20 mouse cellular contexts compared by ENCODE assay signal in the genomic region with DNA sequence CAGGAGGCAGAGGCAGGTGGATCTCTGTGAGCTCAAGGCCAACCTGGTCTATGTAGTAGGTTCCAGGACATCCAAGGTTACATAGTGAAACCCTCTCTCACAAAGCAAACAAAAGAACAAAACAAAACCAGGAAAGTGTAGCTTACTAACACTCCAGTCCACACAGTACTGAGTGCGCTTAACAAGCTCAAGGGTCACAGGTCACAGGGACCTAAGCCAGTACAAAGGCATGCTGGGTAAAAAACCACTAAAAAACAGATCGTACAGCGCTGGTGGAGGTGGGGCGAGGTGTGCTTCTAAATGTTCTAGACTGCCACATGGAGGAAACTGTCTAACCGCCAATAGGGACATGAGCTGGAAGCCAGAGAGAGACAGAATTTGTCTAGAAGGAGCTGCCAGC. TPM values are rescaled to one million over a fixed set of nuclear protein-coding genes. Genes with fewer than 3 reads are reported as not detected.
"Had no signal": no experiment of that assay in that cellular context is flagged by ENCODE, and none has a peak within 500 bp of the region (broad histone marks: within the 10 kb centered on the region; RNA-seq: fewer than 3 reads in every experiment).

No protein-coding gene starts in this region.

- H3K4me1 ChIP-seq: limb, embryonic 10.5 days; midbrain, embryonic 12.5 days; midbrain, embryonic 15.5 days had no signal

- H3K9me3 ChIP-seq: limb, embryonic 10.5 days; limb, embryonic 13.5 days; liver, embryonic 13.5 days; midbrain, embryonic 12.5 days; midbrain, embryonic 15.5 days had no signal

- H3K27me3 ChIP-seq: limb, embryonic 13.5 days; liver, embryonic 13.5 days; midbrain, embryonic 12.5 days; midbrain, embryonic 15.5 days had no signal

- ATAC-seq: intestine, embryonic 16.5 days; lung, postnatal 0 days; midbrain, embryonic 15.5 days had no signal

- DNase-seq: liver; liver, embryonic 13.5 days; lung, embryonic 14.5 days; thymus, adult 18-20 months; thymus, postnatal 36 days had no signal

- H3K4me2 ChIP-seq: limb, embryonic 13.5 days; liver, embryonic 13.5 days; lung, embryonic 14.5 days; midbrain, embryonic 12.5 days; midbrain, embryonic 15.5 days had no signal

- H3K4me3 ChIP-seq: limb, embryonic 10.5 days; limb, embryonic 13.5 days; liver, embryonic 13.5 days; midbrain, embryonic 12.5 days; midbrain, embryonic 15.5 days had no signal

- H3K9ac ChIP-seq: limb, embryonic 13.5 days; liver, embryonic 13.5 days; lung, embryonic 14.5 days; midbrain, embryonic 12.5 days; midbrain, embryonic 15.5 days had no signal

- H3K27ac ChIP-seq: limb, embryonic 10.5 days; limb, embryonic 13.5 days; liver, embryonic 13.5 days; macrophage; midbrain, embryonic 12.5 days; midbrain, embryonic 15.5 days had no signal

RNA-seq across cellular contexts. Expression of a gene that starts 13.5 kb away (rescaled TPM):
- polyA plus RNA-seq: limb, embryonic 13.5 days; lung, embryonic 14.5 days; macrophage had no signal

RNA-seq across cellular contexts. Expression of a gene that starts 41.5 kb away (rescaled TPM):
- total RNA-seq: layer of hippocampus, postnatal 25 days; left cerebral cortex, adult 18-20 months; left cerebral cortex, postnatal 25 days; megakaryocyte, adult 5-6 weeks; monocyte, adult 5-6 weeks had no signal
- polyA plus RNA-seq: limb, embryonic 10.5 days; limb, embryonic 13.5 days; liver, embryonic 13.5 days; liver, embryonic 16.5 days; lung, embryonic 14.5 days; midbrain, embryonic 12.5 days; midbrain, embryonic 15.5 days; neural tube, embryonic 11.5 days; testis, adult 2 months had no signal
